ENCODE assay signal across 15 mouse cellular contexts in genomic region chr10:39908768-39909441, GRCm38 (mm10). TPM values are rescaled to one million over a fixed set of nuclear protein-coding genes. Genes with fewer than 3 reads are reported as not detected.
DNase-seq lines count a peak whose midpoint lies in the region; ATAC-seq lines count a peak whose summit lies in the region.
"Had no signal": no experiment of that assay in that cellular context is flagged by ENCODE, and none has a peak within 500 bp of the region (broad histone marks: within the 10 kb centered on the region; RNA-seq: fewer than 3 reads in every experiment).

No protein-coding gene starts in this region.

- intact Hi-C loops in heart, postnatal 36 days (cut with DNase I) = no loop called here

- 58% methylated on average over 13 of the region's 13 CpGs for WGBS in heart, embryonic 11.5 days (ENCODE audit: insufficient replicate concordance)
- 52% methylated on average over 13 of the region's 13 CpGs for WGBS in lung, embryonic 15.5 days

- no peaks in the 10 kb centered on the region for H3K36me3 ChIP-seq in heart, embryonic 11.5 days (ENCODE audit: control insufficient read depth, insufficient read depth, low read length)
- H3K36me3 ChIP-seq in lung, embryonic 15.5 days = no peaks in the 10 kb centered on the region
- H3K36me3 ChIP-seq: embryonic facial prominence, embryonic 13.5 days; forebrain, embryonic 15.5 days had no signal

- H3K9ac ChIP-seq in heart, embryonic 11.5 days (ENCODE audit: low read depth, low read length) = no peak overlapping the region
- no peak overlapping the region for H3K9ac ChIP-seq in lung, embryonic 15.5 days
- H3K9ac ChIP-seq: embryonic facial prominence, embryonic 13.5 days; forebrain, embryonic 15.5 days had no signal

- DNase-seq in heart, postnatal 36 days = no peak
- no peak for DNase-seq in lung, postnatal 14 days
- DNase-seq in naive thymus-derived CD4-positive, alpha-beta T cell, adult 2 months (ENCODE audit: low read depth) = peak; percentile 22
- no peak for DNase-seq in embryo, embryonic 9.5 days (ENCODE audit: extremely low spot score)
- DNase-seq: cerebellum, postnatal 14 days; right cerebral cortex, postnatal 25 days had no signal

- H3K4me1 ChIP-seq in heart, embryonic 11.5 days (ENCODE audit: control insufficient read depth, insufficient read depth, low read length) = no peaks in the 10 kb centered on the region
- H3K4me1 ChIP-seq in lung, embryonic 15.5 days = no peaks in the 10 kb centered on the region; the same call in 1 of the 2 replicates
- H3K4me1 ChIP-seq: embryonic facial prominence, embryonic 13.5 days; forebrain, embryonic 15.5 days had no signal

- H3K27ac ChIP-seq in heart, embryonic 11.5 days (ENCODE audit: low read depth, low read length) = no peak overlapping the region
- H3K27ac ChIP-seq in lung, embryonic 15.5 days = no peak overlapping the region
- H3K27ac ChIP-seq: embryonic facial prominence, embryonic 13.5 days; forebrain, embryonic 15.5 days; layer of hippocampus, adult 2 months had no signal

- peak overlapping the region; percentile 34; the same call in 1 of the 2 replicates for H3K4me2 ChIP-seq in heart, embryonic 11.5 days
- peak overlapping the region; percentile 36; the same call in 1 of the 2 replicates for H3K4me2 ChIP-seq in lung, embryonic 15.5 days
- H3K4me2 ChIP-seq: embryonic facial prominence, embryonic 13.5 days; forebrain, embryonic 15.5 days had no signal

- H3K4me3 ChIP-seq in heart, embryonic 11.5 days (ENCODE audit: low read depth, low read length) = no peak overlapping the region
- no peak overlapping the region for H3K4me3 ChIP-seq in lung, embryonic 15.5 days
- H3K4me3 ChIP-seq: embryonic facial prominence, embryonic 13.5 days; forebrain, embryonic 15.5 days; layer of hippocampus, adult 2 months had no signal

- no peaks in the 10 kb centered on the region for H3K27me3 ChIP-seq in heart, embryonic 11.5 days (ENCODE audit: control insufficient read depth, insufficient read depth, low read length)
- no peaks in the 10 kb centered on the region for H3K27me3 ChIP-seq in lung, embryonic 15.5 days
- H3K27me3 ChIP-seq: embryonic facial prominence, embryonic 13.5 days; forebrain, embryonic 15.5 days had no signal

- H3K9me3 ChIP-seq in heart, embryonic 11.5 days (replicated peaks; ENCODE audit: control insufficient read depth, low read length) = no peaks in the 10 kb centered on the region
- no peaks in the 10 kb centered on the region for H3K9me3 ChIP-seq in lung, embryonic 15.5 days
- H3K9me3 ChIP-seq: embryonic facial prominence, embryonic 13.5 days; forebrain, embryonic 15.5 days had no signal

- ATAC-seq in heart, embryonic 11.5 days (replicated peaks; ENCODE audit: insufficient number of reproducible peaks, low FRiP score, low TSS enrichment) = no peak
- no peak for ATAC-seq in lung, embryonic 15.5 days (ENCODE audit: borderline replicate concordance, extremely low read depth, low FRiP score, low TSS enrichment)
- peak; percentile 62 to 68 for ATAC-seq in hematopoietic stem cell, adult 5-6 weeks (replicated peaks in 1 of 2; ENCODE audit: insufficient read depth in 1 of 2, low FRiP score in 2 of 2, low TSS enrichment in 1 of 2, low read depth in 1 of 2, poor library complexity in 2 of 2, severe bottlenecking in 2 of 2)
- ATAC-seq in frontal cortex, adult (ENCODE audit: low TSS enrichment) = no peak
- ATAC-seq: forebrain, embryonic 15.5 days; midbrain, embryonic 16.5 days had no signal

RNA-seq across cellular contexts. Expression of gene Mfsd4b4, which starts 9.9 kb away (rescaled TPM):
- 4.3 and 5.5 TPM in 2 replicates for polyA plus RNA-seq in heart, embryonic 11.5 days (2014; fragmentation: Nextera tagmentation; extraction: Ambion mirVana)
- total RNA-seq in heart, postnatal 36 days (2021) = 1 to 10 TPM; 3.4 to 3.5 TPM
- 4.9 and 5.6 TPM in 2 replicates for polyA plus RNA-seq in lung, embryonic 15.5 days (2015; fragmentation: Nextera tagmentation; extraction: Ambion mirVana)
- total RNA-seq in hematopoietic stem cell, adult 5-6 weeks (2017) = 7.7 and 7.9 TPM in 2 replicates

RNA-seq across cellular contexts. Expression of gene Mfsd4b2, which starts 17.8 kb away (rescaled TPM):
- polyA plus RNA-seq in heart, embryonic 11.5 days (2014; fragmentation: Nextera tagmentation; extraction: Ambion mirVana) = not detected in 2 replicates
- total RNA-seq in heart, postnatal 36 days (2021) = under 1 TPM in 1 of 2 experiments, not detected in 1; 0.11 TPM
- polyA plus RNA-seq in lung, embryonic 15.5 days (2015; fragmentation: Nextera tagmentation; extraction: Ambion mirVana) = not detected in 2 replicates
- total RNA-seq in hematopoietic stem cell, adult 5-6 weeks (2017) = not detected in 2 replicates
- total RNA-seq: neutrophil, adult 5-6 weeks had no signal
- polyA plus RNA-seq: embryonic facial prominence, embryonic 13.5 days; forebrain, embryonic 15.5 days; midbrain, embryonic 16.5 days had no signal

RNA-seq across cellular contexts. Expression of gene Mfsd4b3, which starts 51.0 kb away (rescaled TPM):
- 0.31 and 0.94 TPM in 2 replicates for polyA plus RNA-seq in heart, embryonic 11.5 days (2014; fragmentation: Nextera tagmentation; extraction: Ambion mirVana)
- 1 to 10 TPM; 5.3 to 6.7 TPM for total RNA-seq in heart, postnatal 36 days (2021)
- 0.20 and 0.55 TPM in 2 replicates for polyA plus RNA-seq in lung, embryonic 15.5 days (2015; fragmentation: Nextera tagmentation; extraction: Ambion mirVana)
- not detected in 2 replicates for total RNA-seq in hematopoietic stem cell, adult 5-6 weeks (2017)

Comparison
In these comparisons a context has a peak if more than half of its experiments do, and no peak if none do; other contexts are left out.
1. ATAC-seq: peak in hematopoietic stem cell, adult 5-6 weeks (2 of 2); none in heart, embryonic 11.5 days (single experiment), lung, embryonic 15.5 days (single experiment) and frontal cortex, adult (single experiment).